Mouse (Mus musculus) G1E (cell line): ENCODE results near the gene Hfe. TPM values are rescaled to one million over a fixed set of nuclear protein-coding genes. Genes with fewer than 3 reads are reported as not detected.
A peak's percentile ranks its signal among the peaks of the same experiment; 100 is the strongest.

Experiments
- ATAC-seq: 2 replicates; pipeline ENCODE4 v1.8.0; 2016; ENCODE audit warnings: mild to moderate bottlenecking; ENCODE audit not compliant: insufficient number of reproducible peaks, poor library complexity, low FRiP score, severe bottlenecking; ENCODE audit errors: extremely low read depth
- DNase-seq: peaks from one replicate; pipeline ENCODE4 v3.0.0; 2012; ENCODE audit warnings: low spot score
- H3K27me3 ChIP-seq: 2 replicates; pipeline ENCODE4 v1.6.1; 2012; ENCODE audit warnings: mild to moderate bottlenecking, low read length, inconsistent platforms; ENCODE audit not compliant: insufficient read depth
- H3K36me3 ChIP-seq: replicated peaks from 2 replicates; pipeline ENCODE3; 2012; ENCODE audit warnings: mild to moderate bottlenecking, inconsistent platforms
- H3K4me1 ChIP-seq: 2 replicates; pipeline ENCODE4 v1.6.1; 2012; ENCODE audit warnings: low read depth, low read length, inconsistent platforms, mixed read lengths; ENCODE audit not compliant: insufficient read depth
- H3K4me3 ChIP-seq: 2 replicates; pipeline ENCODE4 v1.5.1; 2012; ENCODE audit warnings: low read depth, mild to moderate bottlenecking, inconsistent platforms, low read length, moderate library complexity, mixed read lengths
- H3K9me3 ChIP-seq: replicated peaks from 2 replicates; pipeline ENCODE4 v1.6.1; 2012; ENCODE audit warnings: inconsistent platforms
- CTCF ChIP-seq: IDR thresholded peaks from 2 replicates; pipeline ENCODE4 v1.5.1; 2012; ENCODE audit warnings: low read depth, low read length, inconsistent platforms, mixed read lengths
- GATA1 ChIP-seq: IDR thresholded peaks from 2 replicates; pipeline ENCODE4 v1.6.1; 2012; ENCODE audit warnings: borderline replicate concordance, low read length, inconsistent platforms, mixed read lengths
- GATA2 ChIP-seq: IDR thresholded peaks from 2 replicates; pipeline ENCODE4 v1.6.1; 2012; ENCODE audit warnings: low read depth, low read length, inconsistent platforms, borderline replicate concordance
- POLR2AphosphoS5 ChIP-seq: IDR thresholded peaks from 2 replicates; pipeline ENCODE4 v1.6.1; 2012; ENCODE audit warnings: low read depth, low read length, inconsistent platforms; ENCODE audit not compliant: insufficient replicate concordance
- TAL1 ChIP-seq: conservative IDR thresholded peaks from 2 replicates; pipeline ENCODE4 v1.6.1; 2012; ENCODE audit warnings: low read depth, low read length, inconsistent platforms, mixed read lengths
- polyA plus RNA-seq: library from polyadenylated mRNA; stranded (reverse); fragments of >175 nt; gene quantifications from 2 replicates; pipeline ENCODE4 v1.2.3, GENCODE M21; 2012
- total RNA-seq, 2 experiments: library from RNA; stranded (forward) in 1 of 2; stranded (reverse) in 1 of 2; fragments of 200-1000 nt in 1 of 2; fragments of >200 nt in 1 of 2; fragmentation: Nextera tagmentation in 1 of 2; gene quantifications; 2 replicates each; pipeline ENCODE4 v1.2.3; 2014 to 2017

The Hfe gene
- total and polyA plus RNA-seq, 3 experiments = 0.16 TPM; not detected in 2

GRCm38 (mm10) chr13:23739922-23740252 lies 29.2 kb upstream of the Hfe start:
- Histone ChIP-seq H3K9me3 (no peaks in the 10 kb centered on the region), H3K27me3 (no peaks in the 10 kb centered on the region), H3K4me3 (peak overlapping the region; percentile 71), H3K4me1 (peaks cover 24% of the 10 kb centered on the region), H3K36me3 (no peaks in the 10 kb centered on the region)
- ATAC-seq (no peak), DNase-seq (no peak)
- TF ChIP-seq POLR2AphosphoS5 (peak; percentile 55), CTCF (no peak), TAL1 (no peak)

DNA sequence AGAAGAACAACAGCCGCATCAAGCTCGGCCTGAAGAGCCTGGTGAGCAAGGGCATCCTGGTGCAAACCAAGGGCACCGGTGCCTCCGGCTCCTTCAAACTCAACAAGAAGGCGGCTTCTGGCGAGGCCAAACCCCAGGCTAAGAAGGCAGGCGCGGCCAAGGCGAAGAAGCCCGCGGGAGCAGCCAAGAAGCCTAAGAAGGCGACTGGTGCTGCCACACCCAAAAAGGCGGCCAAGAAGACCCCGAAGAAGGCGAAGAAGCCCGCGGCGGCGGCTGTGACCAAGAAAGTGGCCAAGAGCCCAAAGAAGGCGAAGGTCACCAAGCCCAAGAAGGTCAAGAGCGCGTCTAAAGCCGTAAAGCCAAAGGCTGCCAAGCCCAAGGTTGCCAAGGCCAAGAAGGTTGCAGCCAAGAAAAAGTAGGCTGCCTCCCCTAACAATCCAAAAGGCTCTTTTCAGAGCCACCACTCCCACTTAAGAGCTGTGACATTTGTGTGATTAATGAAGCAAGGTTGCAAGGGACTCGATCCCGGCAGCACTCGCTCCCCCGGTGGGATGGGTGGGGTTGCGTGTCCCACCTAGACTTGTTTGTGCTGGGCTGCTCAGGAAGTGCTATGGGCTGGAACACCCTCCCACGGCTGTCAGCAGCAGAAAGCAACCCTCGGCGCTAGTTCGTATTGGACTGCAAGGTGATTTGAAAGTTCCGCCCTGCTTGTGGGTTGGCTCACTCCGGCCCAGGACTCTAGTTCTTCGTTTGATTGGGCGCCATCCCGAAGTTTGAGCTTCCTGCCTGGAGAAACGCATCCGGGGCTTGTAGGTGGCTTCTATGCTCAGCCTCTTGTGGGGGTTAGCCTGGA lies 28.6 kb upstream of the Hfe start:
- peak; percentile 99; the same call in 1 of the 2 replicates for TF ChIP-seq POLR2AphosphoS5
- no peak for TF ChIP-seq TAL1
- Histone ChIP-seq H3K4me3 (peak overlapping the region; percentile 71), H3K9me3 (no peaks in the 10 kb centered on the region), H3K27me3 (no peaks in the 10 kb centered on the region), H3K4me1 (peaks cover 24% of the 10 kb centered on the region), H3K36me3 (no peaks in the 10 kb centered on the region)
- peak; percentile 67 for DNase-seq
- ATAC-seq = peak; percentile 75

DNA sequence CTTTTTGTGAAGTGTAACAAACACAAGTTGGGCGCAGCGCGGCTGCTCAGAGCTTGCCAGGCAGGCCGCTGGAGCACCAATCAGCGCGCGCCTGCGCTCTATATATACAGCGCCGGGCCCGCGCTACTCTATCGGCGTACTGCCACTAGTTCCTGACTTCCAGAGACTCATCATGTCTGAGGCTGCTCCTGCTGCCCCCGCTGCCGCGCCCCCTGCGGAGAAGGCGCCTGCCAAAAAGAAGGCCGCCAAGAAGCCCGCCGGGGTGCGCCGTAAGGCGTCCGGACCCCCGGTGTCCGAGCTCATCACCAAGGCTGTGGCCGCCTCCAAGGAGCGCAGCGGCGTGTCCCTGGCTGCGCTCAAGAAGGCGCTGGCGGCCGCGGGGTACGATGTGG lies 28.0 kb upstream of the Hfe start, which contains the start of gene Hist1h1c:
Hist1h1c (plus strand) TSS at position 132 of the 392 bp plus-strand sequence.
- H3K9me3 ChIP-seq = no peaks in the 10 kb centered on the region
- no peak for TF ChIP-seq GATA1
- TF ChIP-seq POLR2AphosphoS5 = peak; percentile 70; the same call in 1 of the 2 replicates
- ATAC-seq (peak; percentile 69), DNase-seq (peak; percentile 84)
- H3K4me3 ChIP-seq = peak within 1 kb of the TSS; percentile 71
- peaks cover 21% of the 10 kb centered on the region for H3K4me1 ChIP-seq
- no peaks in the 10 kb centered on the region for H3K27me3 ChIP-seq
- H3K36me3 ChIP-seq = no peaks in the 10 kb centered on the region

DNA sequence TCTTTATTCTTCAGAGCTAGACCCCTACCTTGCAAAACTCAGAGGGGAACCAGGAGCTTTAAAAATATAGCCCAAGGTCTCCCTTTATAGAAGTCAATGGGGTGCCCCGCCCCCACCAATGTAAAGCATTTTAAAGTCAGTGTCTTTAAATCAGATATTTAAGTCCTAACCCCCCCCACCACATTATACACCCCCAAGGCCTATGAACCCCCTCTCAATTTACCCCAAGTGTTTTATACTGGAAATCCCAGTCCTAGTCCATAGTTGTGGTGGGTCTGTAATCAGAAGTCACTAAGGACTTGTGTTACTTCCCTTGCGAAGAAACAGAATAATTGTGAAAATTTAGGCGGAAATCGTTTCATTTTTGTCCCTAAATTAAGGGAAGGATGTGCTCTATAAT lies 27.4 kb upstream of the Hfe start:
- H3K27me3 ChIP-seq = no peaks in the 10 kb centered on the region
- no peaks in the 10 kb centered on the region for H3K9me3 ChIP-seq
- peak overlapping the region; percentile 71; the same call in 1 of the 2 replicates for H3K4me3 ChIP-seq
- H3K36me3 ChIP-seq = no peaks in the 10 kb centered on the region
- ATAC-seq (no peak), DNase-seq (no peak)
- H3K4me1 ChIP-seq = peaks cover 18% of the 10 kb centered on the region
- TF ChIP-seq CTCF = no peak
- no peak for TF ChIP-seq TAL1
- TF ChIP-seq POLR2AphosphoS5 = no peak
- TF ChIP-seq GATA2 = no peak
- TF ChIP-seq GATA1 = no peak

GRCm38 (mm10) chr13:23737091-23737490 lies 26.4 kb upstream of the Hfe start:
- TF ChIP-seq TAL1 (no peak), GATA1 (no peak), CTCF (no peak), POLR2AphosphoS5 (no peak), GATA2 (no peak)
- no peak for DNase-seq
- no peak overlapping the region for H3K4me3 ChIP-seq
- no peaks in the 10 kb centered on the region for H3K27me3 ChIP-seq
- ATAC-seq = no peak
- no peaks in the 10 kb centered on the region for H3K9me3 ChIP-seq
- H3K4me1 ChIP-seq = peaks cover 14% of the 10 kb centered on the region
- no peaks in the 10 kb centered on the region for H3K36me3 ChIP-seq

DNA sequence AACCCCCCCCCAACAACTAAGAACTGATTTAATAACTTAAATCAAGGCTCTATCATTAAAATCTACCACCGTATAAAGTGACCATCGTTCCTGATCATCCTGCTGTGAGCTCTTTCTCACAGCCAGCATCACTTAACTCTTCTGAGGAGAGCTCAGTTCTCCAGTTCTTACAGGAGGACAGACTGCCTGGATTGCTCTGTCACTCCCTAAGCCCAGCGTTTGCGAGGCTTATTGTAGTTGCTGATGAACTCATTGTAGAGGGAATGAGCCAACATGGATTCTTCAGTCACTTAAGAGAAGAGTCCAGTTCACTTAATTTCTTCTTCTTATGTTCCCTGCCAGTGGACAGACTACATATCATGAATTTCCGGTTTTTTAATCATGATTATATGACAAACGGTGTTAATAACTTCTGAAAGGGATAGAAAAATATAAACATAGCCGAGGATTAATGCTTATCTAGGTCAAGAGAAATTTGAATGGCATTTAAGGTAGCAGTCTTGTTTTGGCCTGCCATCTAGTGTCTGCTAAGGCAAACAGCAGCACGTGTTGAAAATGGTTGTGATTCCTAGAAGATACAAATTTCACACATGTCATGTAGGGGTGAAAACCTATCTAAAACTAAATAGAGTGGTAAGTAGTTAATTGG lies 21.6 kb upstream of the Hfe start:
- H3K9me3 ChIP-seq = no peaks in the 10 kb centered on the region
- DNase-seq = no peak
- peaks cover 3% of the 10 kb centered on the region; the same call in 1 of the 2 replicates for H3K4me1 ChIP-seq
- no peak for ATAC-seq
- H3K27me3 ChIP-seq = peaks cover 11% of the 10 kb centered on the region
- H3K36me3 ChIP-seq = no peaks in the 10 kb centered on the region
- TF ChIP-seq CTCF (peak; percentile 14; the same call in 1 of the 2 replicates), GATA2 (no peak), TAL1 (no peak)
- no peak overlapping the region for H3K4me3 ChIP-seq

DNA sequence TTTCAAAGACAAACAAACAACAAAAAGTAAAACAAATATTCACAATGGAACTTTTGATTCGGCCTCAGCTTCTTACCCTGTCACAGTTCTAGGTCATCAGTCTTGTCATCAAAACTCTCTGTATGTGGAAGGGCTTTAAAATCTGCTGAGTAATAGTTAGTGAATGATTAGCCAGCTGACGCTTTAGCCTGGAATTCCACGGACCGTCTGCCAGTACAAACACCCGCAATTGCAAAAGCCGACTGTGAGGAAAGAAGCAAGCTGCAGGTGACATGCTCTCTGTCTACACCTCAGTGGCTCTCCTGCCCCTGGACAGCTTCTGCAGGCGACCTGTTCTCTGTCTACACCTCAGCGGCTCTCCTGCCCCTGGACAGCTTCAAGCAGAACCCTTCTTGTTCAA lies 19.8 kb upstream of the Hfe start:
- TF ChIP-seq GATA1 (no peak), CTCF (no peak), POLR2AphosphoS5 (no peak), TAL1 (no peak), GATA2 (no peak)
- ATAC-seq (no peak), DNase-seq (no peak)
- Histone ChIP-seq H3K27me3 (peaks cover 16% of the 10 kb centered on the region), H3K9me3 (no peaks in the 10 kb centered on the region), H3K4me1 (peaks cover 3% of the 10 kb centered on the region; the same call in 1 of the 2 replicates), H3K36me3 (no peaks in the 10 kb centered on the region), H3K4me3 (no peak overlapping the region)
